8 mouse cellular contexts compared by ENCODE assay signal in the genomic region with DNA sequence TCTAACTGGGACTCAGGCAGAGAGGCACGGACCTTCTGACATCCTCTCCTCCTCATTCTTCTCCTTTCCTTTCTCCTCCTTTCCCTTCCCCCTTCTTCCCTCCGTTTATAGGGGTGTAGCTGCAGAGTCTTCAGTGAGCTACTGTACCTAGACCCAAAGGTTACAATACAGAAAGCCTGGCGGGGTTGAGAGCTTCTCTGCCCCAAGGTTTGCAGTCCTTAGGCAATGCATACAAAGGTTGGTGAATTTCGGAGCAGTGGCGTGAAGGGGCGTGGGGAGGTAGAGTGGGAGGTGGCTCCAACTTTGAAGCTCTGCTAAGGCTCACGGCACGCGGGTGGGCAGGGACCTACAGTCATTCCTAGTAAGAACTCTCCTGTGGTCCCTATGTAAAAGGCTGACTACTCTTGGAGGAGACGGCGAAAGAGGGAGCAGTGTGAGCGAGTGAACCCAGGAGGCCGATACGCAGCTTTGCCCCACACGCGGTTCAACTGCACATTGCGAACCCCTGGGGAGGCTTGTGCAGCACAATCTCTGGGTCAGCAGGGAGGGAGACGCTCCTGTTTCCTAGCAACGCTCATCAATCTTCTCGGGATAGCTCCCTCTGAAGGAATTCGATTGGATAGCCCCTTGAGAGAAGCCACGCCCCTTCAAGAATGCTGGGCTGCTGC. TPM values are rescaled to one million over a fixed set of nuclear protein-coding genes. Genes with fewer than 3 reads are reported as not detected.
DNase-seq lines count a peak whose midpoint lies in the region; ATAC-seq and TF ChIP-seq lines count a peak whose summit lies in the region.

No protein-coding gene starts in this region.

- no peaks in the 10 kb centered on the region for H3K9me3 ChIP-seq in lung, postnatal 0 days (ENCODE audit: low read length)
- no peaks in the 10 kb centered on the region for H3K9me3 ChIP-seq in heart, embryonic 15.5 days (replicated peaks)
- H3K9me3 ChIP-seq in midbrain, embryonic 14.5 days (ENCODE audit: control insufficient read depth, low read length): no peaks in the 10 kb centered on the region

- WGBS in lung, postnatal 0 days: under 1% methylated on average over 22 of the region's 22 CpGs
- 2% methylated on average over 22 of the region's 22 CpGs for WGBS in lung, adult 2 months
- WGBS in heart, embryonic 15.5 days: 1% methylated on average over 22 of the region's 22 CpGs
- 0% methylated on average over 22 of the region's 22 CpGs for WGBS in midbrain, embryonic 14.5 days

- TF ChIP-seq CTCF in lung, postnatal 0 days (IDR thresholded peaks at IDR 0.05): no peak
- no peak for TF ChIP-seq CTCF in lung, adult 2 months (IDR thresholded peaks at IDR 0.05; ENCODE audit: insufficient read depth, low read length)
- no peak for TF ChIP-seq CTCF in cortical plate, adult 2 months (IDR thresholded peaks at IDR 0.05; ENCODE audit: extremely low read depth, insufficient read depth, low read length)

- TF ChIP-seq EP300 in lung, postnatal 0 days (IDR thresholded peaks at IDR 0.05): no peak

- peak overlapping the region; percentile 20 for H3K4me2 ChIP-seq in lung, postnatal 0 days (replicated peaks; ENCODE audit: low read depth, low read length)
- peak overlapping the region; percentile 91 for H3K4me2 ChIP-seq in heart, embryonic 15.5 days
- peak overlapping the region; percentile 93 for H3K4me2 ChIP-seq in midbrain, embryonic 14.5 days (ENCODE audit: low read length)

- ATAC-seq in lung, postnatal 0 days: no peak
- 0 out of 2 replicates have a peak, but pooled peaks have one; percentile 18 for ATAC-seq in heart, embryonic 15.5 days (replicated peaks; ENCODE audit: insufficient number of reproducible peaks, insufficient read depth, low FRiP score, low read depth)
- ATAC-seq in midbrain, embryonic 14.5 days (ENCODE audit: low FRiP score, low TSS enrichment): peak; percentile 90
- no peak for ATAC-seq in inflammation-experienced regulatory T-cells, adult 6 months

- no peaks in the 10 kb centered on the region; the same call in 1 of the 2 replicates for H3K27me3 ChIP-seq in lung, postnatal 0 days (replicated peaks; ENCODE audit: insufficient read depth, low read length)
- peaks cover 26% of the 10 kb centered on the region for H3K27me3 ChIP-seq in heart, embryonic 15.5 days
- no peaks in the 10 kb centered on the region; the same call in 1 of the 2 replicates for H3K27me3 ChIP-seq in midbrain, embryonic 14.5 days (ENCODE audit: control insufficient read depth, insufficient read depth, low read length)

- H3K4me1 ChIP-seq in lung, postnatal 0 days (ENCODE audit: insufficient read depth, low read depth, low read length): no peaks in the 10 kb centered on the region
- no peaks in the 10 kb centered on the region for H3K4me1 ChIP-seq in lung, adult 2 months (ENCODE audit: control insufficient read depth, insufficient read depth, low read length)
- H3K4me1 ChIP-seq in cortical plate, adult 2 months (ENCODE audit: control insufficient read depth, insufficient read depth, low read length): no peaks in the 10 kb centered on the region
- H3K4me1 ChIP-seq in heart, embryonic 15.5 days (replicated peaks): peaks cover 19% of the 10 kb centered on the region
- H3K4me1 ChIP-seq in midbrain, embryonic 14.5 days (ENCODE audit: control insufficient read depth, insufficient read depth, low read length): peaks cover 27% of the 10 kb centered on the region

- no peak overlapping the region for H3K9ac ChIP-seq in lung, postnatal 0 days (replicated peaks; ENCODE audit: low read depth)
- no peak overlapping the region for H3K9ac ChIP-seq in heart, embryonic 15.5 days
- peak overlapping the region; percentile 79 for H3K9ac ChIP-seq in midbrain, embryonic 14.5 days (replicated peaks; ENCODE audit: low read length)

- no peak overlapping the region for H3K27ac ChIP-seq in lung, postnatal 0 days (ENCODE audit: low read length)
- peak overlapping the region; percentile 91 for H3K27ac ChIP-seq in cortical plate, adult 2 months (ENCODE audit: insufficient read depth, low read length)
- H3K27ac ChIP-seq in heart, embryonic 15.5 days: no peak overlapping the region
- H3K27ac ChIP-seq in midbrain, embryonic 14.5 days (replicated peaks; ENCODE audit: low read depth, low read length): peak overlapping the region; percentile 78

- no peak overlapping the region for H3K4me3 ChIP-seq in lung, postnatal 0 days (ENCODE audit: low read depth, low read length)
- H3K4me3 ChIP-seq in lung, adult 2 months (replicated peaks; ENCODE audit: extremely low read depth, low read depth, low read length): no peak overlapping the region
- peak overlapping the region; percentile 86 for H3K4me3 ChIP-seq in cortical plate, adult 2 months (ENCODE audit: insufficient read depth, low read length)
- peak overlapping the region; percentile 50 for H3K4me3 ChIP-seq in heart, embryonic 15.5 days
- H3K4me3 ChIP-seq in midbrain, embryonic 14.5 days (replicated peaks; ENCODE audit: low read depth, low read length): peak overlapping the region; percentile 66

- no peak for TF ChIP-seq POLR2A in lung, adult 2 months (IDR thresholded peaks at IDR 0.05; ENCODE audit: borderline replicate concordance, extremely low read depth, low read depth, low read length)
- peak; percentile 82 for TF ChIP-seq POLR2A in cortical plate, adult 2 months (IDR thresholded peaks at IDR 0.05; ENCODE audit: extremely low read depth, insufficient read depth, low read length)

- DNase-seq in lung, postnatal 0 days (ENCODE audit: low spot score): peak; percentile 8
- DNase-seq in lung, adult 2 months: no peak
- peak; percentile 65 to 84 for DNase-seq in layer of hippocampus, postnatal 14 days (ENCODE audit: low spot score in 2 of 2)
- peak; percentile 92 for DNase-seq in midbrain, embryonic 14.5 days
- no peak for DNase-seq in c-Kit-positive CD71-positive TER-119-positive erythroid progenitor cells, embryonic 14.5 days (ENCODE audit: low spot score)

- no peaks in the 10 kb centered on the region for H3K36me3 ChIP-seq in lung, postnatal 0 days (ENCODE audit: insufficient read depth, low read length)
- H3K36me3 ChIP-seq in heart, embryonic 15.5 days: no peaks in the 10 kb centered on the region
- no peaks in the 10 kb centered on the region for H3K36me3 ChIP-seq in midbrain, embryonic 14.5 days (ENCODE audit: control insufficient read depth, insufficient read depth, low read length)

RNA-seq across cellular contexts. Expression of gene Grm3, which starts 0.8 kb away (rescaled TPM):
- 0.04 TPM in 1 of 2 replicates, not detected in the other for polyA plus RNA-seq in lung, postnatal 0 days (2015; fragmentation: Nextera tagmentation; extraction: Ambion mirVana)
- not detected in 2 replicates for polyA plus RNA-seq in lung, adult 2 months (2012; rRNA removed)
- 47.5 and 54.4 TPM in 2 replicates for polyA plus RNA-seq in cortical plate, adult 2 months (2012; rRNA removed)
- 0.33 and 0.51 TPM in 2 replicates for polyA plus RNA-seq in heart, embryonic 15.5 days (2015; fragmentation: Nextera tagmentation; extraction: Ambion mirVana)
- 10 to 100 TPM; 62.8 to 67.0 TPM for total RNA-seq in layer of hippocampus, postnatal 14 days (2021)
- polyA plus RNA-seq in midbrain, embryonic 14.5 days (2014; fragmentation: Nextera tagmentation; extraction: Ambion mirVana): 34.9 and 39.1 TPM in 2 replicates
- not detected for polyA plus RNA-seq in inflammation-experienced regulatory T-cells, adult 6 months (2017; shearing (Covaris generic))

Comparison
In these comparisons a context has a peak if more than half of its experiments do, and no peak if none do; other contexts are left out.
1. DNase-seq: peak in lung, postnatal 0 days (single experiment), layer of hippocampus, postnatal 14 days (2 of 2) and midbrain, embryonic 14.5 days (single experiment); none in lung, adult 2 months (single experiment) and c-Kit-positive CD71-positive TER-119-positive erythroid progenitor cells, embryonic 14.5 days (single experiment).
2. ATAC-seq: peak in heart, embryonic 15.5 days (single experiment) and midbrain, embryonic 14.5 days (single experiment); none in lung, postnatal 0 days (single experiment) and inflammation-experienced regulatory T-cells, adult 6 months (single experiment).
3. H3K27ac ChIP-seq: peak in cortical plate, adult 2 months (single experiment) and midbrain, embryonic 14.5 days (single experiment); none in lung, postnatal 0 days (single experiment) and heart, embryonic 15.5 days (single experiment).
4. H3K4me2 ChIP-seq: peak in every context shown above with its lines; median percentile 93 in midbrain, embryonic 14.5 days; 91 in heart, embryonic 15.5 days; 20 in lung, postnatal 0 days.
5. H3K4me3 ChIP-seq: peak in cortical plate, adult 2 months (single experiment), heart, embryonic 15.5 days (single experiment) and midbrain, embryonic 14.5 days (single experiment); none in lung, postnatal 0 days (single experiment) and lung, adult 2 months (single experiment).
6. RNA of gene Grm3, which starts 0.8 kb away (polyA plus RNA-seq): 47.5 to 54.4 TPM in cortical plate, adult 2 months and 34.9 to 39.1 TPM in midbrain, embryonic 14.5 days; 0.33 to 0.51 TPM in heart, embryonic 15.5 days, 0.04 TPM in lung, postnatal 0 days, not detected in lung, adult 2 months and not detected in inflammation-experienced regulatory T-cells, adult 6 months; every median in the first group is over 10 times any median in the second.